Comparison of ENCODE assay signal across 8 mouse cellular contexts in the genomic region with DNA sequence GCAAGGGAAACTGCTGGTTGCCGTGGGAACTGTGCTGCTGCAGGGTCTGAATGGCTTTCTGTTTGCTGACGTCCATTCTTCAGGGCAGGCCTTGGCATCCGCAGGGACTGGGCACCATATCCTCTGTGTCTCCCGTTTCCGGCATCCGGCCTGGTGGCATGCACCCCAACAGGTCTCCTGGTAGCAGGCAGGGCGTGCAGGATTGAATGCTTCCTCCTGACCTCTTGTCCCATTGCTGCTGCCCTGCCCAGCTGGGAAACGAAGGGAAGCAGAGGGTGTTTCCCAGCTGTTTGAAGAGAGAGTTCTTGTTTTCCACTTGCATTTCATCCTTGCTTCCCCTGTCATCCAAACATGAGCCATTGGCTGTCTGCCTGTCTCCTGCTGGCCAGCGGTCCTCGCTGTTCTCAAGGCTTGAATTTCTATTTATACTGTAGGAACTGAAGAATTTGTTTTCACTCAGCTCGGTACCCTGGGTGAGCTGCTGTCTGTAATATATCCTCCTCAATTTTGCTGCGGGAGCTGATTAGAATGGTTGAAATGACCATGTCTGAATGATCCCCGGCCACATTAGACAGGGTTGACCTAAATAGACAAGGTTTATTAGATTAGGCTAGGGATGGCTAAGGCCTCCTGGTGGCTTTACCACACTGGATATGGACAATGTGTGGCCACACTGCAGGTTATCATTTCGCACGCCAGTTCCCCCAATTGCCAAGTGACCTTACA.
DNase-seq lines count a peak whose midpoint lies in the region; ATAC-seq and TF ChIP-seq lines count a peak whose summit lies in the region.

No protein-coding gene starts in this region.

- H3K27me3 ChIP-seq in lung, embryonic 14.5 days (ENCODE audit: insufficient read depth, low read length), result no peaks in the 10 kb centered on the region

- H3K4me3 ChIP-seq in bone marrow, adult 2 months (replicated peaks; ENCODE audit: control insufficient read depth, low read depth, low read length), result no peak overlapping the region
- H3K4me3 ChIP-seq in lung, embryonic 14.5 days (ENCODE audit: low read depth, low read length), result no peak overlapping the region

- H3K36me3 ChIP-seq in lung, embryonic 14.5 days (ENCODE audit: insufficient read depth), result no peaks in the 10 kb centered on the region

- 0 out of 2 replicates have a peak, but pooled peaks have one; percentile 44 for ATAC-seq in erythroblast, adult 5-6 weeks (replicated peaks; ENCODE audit: low FRiP score, poor library complexity, severe bottlenecking)
- ATAC-seq in lung, embryonic 14.5 days (ENCODE audit: insufficient read depth), result peak; percentile 84

- 80% methylated on average over 15 of the region's 15 CpGs for WGBS in bone marrow, adult 2 months
- WGBS in lung, embryonic 14.5 days, result 26% methylated on average over 15 of the region's 15 CpGs

- H3K9ac ChIP-seq in lung, embryonic 14.5 days, result no peak overlapping the region

- intact Hi-C loops in heart, postnatal 10 days (cut with DNase I), result loop anchor here (5.0 kb wide), 1 partner anchor 66 kb away; no protein-coding TSS in a partner anchor

- H3K4me2 ChIP-seq in lung, embryonic 14.5 days, result peak overlapping the region; percentile 31; the same call in 1 of the 2 replicates

- no peak for TF ChIP-seq POLR2A in bone marrow, adult 2 months (IDR thresholded peaks at IDR 0.05; ENCODE audit: borderline replicate concordance, control insufficient read depth, low read depth, low read length)

- TF ChIP-seq CTCF in bone marrow, adult 2 months (IDR thresholded peaks at IDR 0.05; ENCODE audit: control insufficient read depth, insufficient read depth, low read length), result no peak
- no peak for TF ChIP-seq CTCF in lung, embryonic 14.5 days (IDR thresholded peaks at IDR 0.05; ENCODE audit: low read depth)

- H3K9me3 ChIP-seq in lung, embryonic 14.5 days (ENCODE audit: low read depth, low read length), result no peaks in the 10 kb centered on the region

- H3K27ac ChIP-seq in bone marrow, adult 2 months (ENCODE audit: control insufficient read depth, insufficient read depth, low read depth, low read length, poor library complexity), result peak overlapping the region; percentile 29
- peak overlapping the region; percentile 30; the same call in 1 of the 2 replicates for H3K27ac ChIP-seq in lung, embryonic 14.5 days (ENCODE audit: low read depth)

- DNase-seq in A20 (ENCODE audit: low read depth, low spot score), result peak; percentile 63
- peak; percentile 86 to 88 for DNase-seq in heart, postnatal 10 days
- peak; percentile 81 for DNase-seq in kidney, postnatal 14 days
- peak; percentile 80 for DNase-seq in lung, embryonic 14.5 days
- peak; percentile 82 for DNase-seq in right cerebral cortex, adult 18-20 months
- DNase-seq in MN1 (ENCODE audit: low spot score), result no peak

- peaks cover 2% of the 10 kb centered on the region; the same call in 1 of the 2 replicates for H3K4me1 ChIP-seq in bone marrow, adult 2 months (ENCODE audit: control insufficient read depth, insufficient read depth, low read length)
- peaks cover 4% of the 10 kb centered on the region; the same call in 1 of the 2 replicates for H3K4me1 ChIP-seq in lung, embryonic 14.5 days (ENCODE audit: insufficient read depth)
